Mouse (Mus musculus) adrenal gland, adult 8-10 months (tissue): Measurements from ENCODE around the gene Ctnnd2. TPM values are rescaled to one million over a fixed set of nuclear protein-coding genes. Genes with fewer than 3 reads are reported as not detected.

ENCODE experiments used
- DNase-seq: peaks from one replicate; pipeline ENCODE4 v3.0.0; 2022
- total RNA-seq, 4 experiments: library from RNA; stranded (reverse); gene quantifications; 2 replicates each; pipeline ENCODE4 v1.2.4; 2022

The Ctnnd2 gene
- total RNA-seq, 4 experiments from 2014 or later: 5.1 to 8.6 (median 6.4) TPM

DNA sequence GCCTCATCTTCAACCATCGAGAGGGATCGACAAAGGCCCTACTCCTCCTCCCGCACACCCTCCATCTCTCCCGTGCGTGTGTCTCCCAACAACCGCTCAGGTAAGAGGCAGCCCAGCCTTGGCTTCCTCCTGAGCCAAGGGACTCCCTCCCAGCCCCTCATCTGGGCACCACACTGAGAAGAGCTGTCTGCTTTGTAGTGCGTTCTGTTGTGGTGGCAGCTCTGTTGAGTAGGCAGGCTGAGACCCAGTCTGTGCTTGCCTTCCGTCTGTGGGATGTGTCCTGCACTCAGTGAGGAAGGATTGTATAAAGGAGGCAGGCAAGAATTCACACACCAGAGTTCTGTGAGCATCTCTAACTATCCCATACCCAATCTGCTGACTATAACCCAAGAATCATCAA, 832.6 kb downstream of the Ctnnd2 start:
- no peak for DNase-seq

- no peak for DNase-seq
Measured at GRCm38 (mm10) chr15:31006050-31006824, 833.8 kb downstream of the Ctnnd2 start.

DNA sequence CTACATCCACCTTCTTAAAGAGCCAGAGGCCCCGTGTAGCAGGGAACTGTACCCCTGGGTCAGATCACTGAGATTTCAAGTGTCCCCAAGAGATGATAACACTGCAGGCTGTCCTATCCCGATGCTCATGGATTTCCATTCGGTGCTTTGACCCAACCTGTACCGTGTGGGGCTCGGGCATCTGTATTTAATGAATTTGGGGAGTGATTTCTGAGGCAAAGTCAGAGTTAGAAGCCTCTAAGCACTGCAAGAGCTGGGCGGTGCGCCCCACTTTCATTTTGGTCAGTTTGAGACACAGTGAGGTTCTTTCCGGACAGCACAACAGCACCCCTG, 834.4 kb downstream of the Ctnnd2 start:
- DNase-seq: no peak

- no peak for DNase-seq
Measured at GRCm38 (mm10) chr15:31008594-31008993, 836.2 kb downstream of the Ctnnd2 start.

GRCm38 (mm10) chr15:31020769-31021168, 848.4 kb downstream of the Ctnnd2 start:
- no peak for DNase-seq

DNA sequence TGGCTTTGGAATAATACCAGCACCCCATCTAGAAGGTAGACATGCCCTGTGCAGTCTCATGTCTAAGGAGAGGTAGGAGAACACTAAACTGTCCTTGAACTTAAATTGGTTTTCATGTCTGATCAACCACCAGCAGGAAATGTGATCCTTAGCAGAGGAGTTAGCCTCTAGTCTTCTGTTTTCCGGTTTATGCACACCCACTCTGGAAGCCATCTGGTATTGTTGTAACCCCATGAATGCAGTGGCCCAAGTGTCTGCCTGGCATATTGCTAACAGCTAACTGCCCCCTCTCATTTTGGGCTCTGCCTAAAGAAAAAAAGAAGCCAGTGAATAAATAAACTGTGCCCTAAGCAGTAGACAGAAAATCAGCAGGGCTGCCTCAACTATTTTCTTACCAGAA, 849.6 kb downstream of the Ctnnd2 start:
- DNase-seq: no peak

GRCm38 (mm10) chr15:31022497-31022896, 850.1 kb downstream of the Ctnnd2 start:
- no peak for DNase-seq

- no peak for DNase-seq
Measured at GRCm38 (mm10) chr15:31023766-31024165, 851.4 kb downstream of the Ctnnd2 start.

- DNase-seq: no peak
Measured at GRCm38 (mm10) chr15:31027448-31028230, 855.2 kb downstream of the Ctnnd2 start.

GRCm38 (mm10) chr15:31044983-31045382, 872.6 kb downstream of the Ctnnd2 start:
- DNase-seq: no peak

GRCm38 (mm10) chr15:31051496-31051895, 879.1 kb downstream of the Ctnnd2 start:
- no peak for DNase-seq

GRCm38 (mm10) chr15:31056145-31056544, 883.8 kb downstream of the Ctnnd2 start:
- no peak for DNase-seq

DNA sequence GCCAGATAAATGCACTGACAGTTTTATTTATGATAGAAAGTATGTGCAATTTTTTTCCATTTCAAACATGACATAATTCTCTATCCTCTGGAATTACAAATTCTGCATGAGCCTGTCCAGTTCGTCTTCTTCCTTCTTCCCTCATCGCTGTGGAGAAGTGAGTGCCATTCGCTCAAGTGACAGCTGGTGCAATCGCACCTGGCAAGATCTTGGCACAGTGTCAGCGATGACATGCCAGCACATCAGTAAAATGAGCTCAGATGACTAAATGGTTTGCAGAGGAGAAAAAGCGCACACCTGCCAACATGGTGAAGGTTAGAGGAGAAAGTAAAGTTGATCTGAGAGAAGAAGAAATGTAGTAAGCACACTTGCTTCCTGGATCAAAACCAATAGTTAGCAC, 885.9 kb downstream of the Ctnnd2 start:
- no peak for DNase-seq

DNA sequence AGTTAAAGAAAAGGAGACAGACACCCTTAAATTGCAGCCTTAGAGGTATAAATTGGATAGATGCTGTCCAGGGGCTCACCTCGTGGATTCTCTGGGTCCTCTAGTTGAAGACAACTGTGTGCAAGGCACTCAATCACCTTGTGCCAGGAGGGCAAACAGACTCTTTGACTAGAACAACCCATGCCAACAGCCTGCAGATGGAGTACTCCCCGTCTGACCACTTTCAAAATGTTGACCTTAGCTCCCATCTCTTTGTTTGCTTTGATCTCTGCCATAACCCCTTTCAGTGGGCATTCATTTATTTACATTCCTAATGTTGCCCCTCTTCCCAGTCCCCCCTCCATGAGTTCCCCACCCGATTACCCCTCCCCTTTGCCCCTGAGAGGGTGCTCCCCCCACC, 891.3 kb downstream of the Ctnnd2 start:
- DNase-seq: no peak

DNA sequence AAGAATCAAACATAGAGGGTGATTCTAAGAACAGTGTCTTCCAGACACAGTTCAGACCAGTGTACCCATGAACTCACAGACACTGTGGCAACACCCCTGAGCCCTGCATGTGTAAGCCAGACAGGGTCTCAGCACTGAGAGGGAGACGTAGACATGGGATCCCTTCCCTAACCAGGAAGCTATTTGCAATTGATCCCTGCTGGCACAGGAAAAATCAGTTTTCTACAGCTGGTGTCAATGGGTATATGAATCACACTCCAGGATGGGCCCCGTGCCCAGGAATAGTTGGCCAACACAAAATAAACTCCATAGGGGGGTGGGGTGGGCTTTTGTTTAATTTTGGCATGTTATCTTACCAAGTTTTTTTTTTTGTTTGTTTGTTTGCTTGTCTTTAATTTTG, 895.7 kb downstream of the Ctnnd2 start:
- DNase-seq: no peak

DNA sequence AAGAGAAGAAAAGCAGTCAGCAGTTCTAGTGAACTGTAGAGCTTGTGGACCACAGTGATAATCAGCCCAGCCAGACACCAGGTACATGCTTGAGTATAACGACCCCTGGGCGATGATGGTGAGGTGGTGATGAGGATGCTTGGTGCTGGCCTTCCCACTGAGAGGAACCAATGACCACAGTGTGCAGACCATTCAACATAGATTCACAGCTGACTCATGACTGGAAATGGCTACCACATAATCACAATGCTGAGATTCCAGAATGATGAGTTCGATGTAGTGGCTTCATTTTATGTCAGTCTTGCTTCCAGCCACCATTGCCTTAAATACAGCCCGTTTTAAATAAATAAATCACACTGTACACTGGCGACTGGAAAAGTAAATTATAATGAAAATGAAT, 897.9 kb downstream of the Ctnnd2 start:
- DNase-seq: no peak
